Mouse (Mus musculus) spleen, postnatal 10 days (tissue): ENCODE data around the gene Arid2.
A peak's percentile ranks its signal among the peaks of the same experiment; 100 is the strongest.
"Not testable (repeated sequence)": the region's sequence is repeated elsewhere in the genome, so short reads cannot be mapped to it uniquely, and the experiment has no call there.

ENCODE experiments used
- DNase-seq, 2 experiments: peaks; one replicate each; pipeline ENCODE4 v3.0.0; 2021 to 2022; ENCODE audit warnings: low spot score in 2 of 2

Gene Arid2

GRCm38 (mm10) chr15:96418161-96418560 is 130.8 kb downstream of the Arid2 start:
- DNase-seq = no peak

- no peak for DNase-seq
Observed at GRCm38 (mm10) chr15:96419920-96420319, 132.6 kb downstream of the Arid2 start.

GRCm38 (mm10) chr15:96434202-96434601 is 146.9 kb downstream of the Arid2 start:
- DNase-seq = no peak

- not testable (repeated sequence) for DNase-seq
Observed at GRCm38 (mm10) chr15:96441480-96441879, 154.2 kb downstream of the Arid2 start.

- no peak for DNase-seq
Observed at GRCm38 (mm10) chr15:96446785-96447184, 159.5 kb downstream of the Arid2 start.

- DNase-seq = peak in 1 of 2 experiments; percentile 42
Observed at GRCm38 (mm10) chr15:96448656-96449299, 161.5 kb downstream of the Arid2 start.

- no peak for DNase-seq
Observed at GRCm38 (mm10) chr15:96453346-96453745, 166.0 kb downstream of the Arid2 start.
